Mouse (Mus musculus) ES-E14 (cell line): ENCODE results near the gene Ppp6r2. TPM values are rescaled to one million over a fixed set of nuclear protein-coding genes. Genes with fewer than 3 reads are reported as not detected.
A peak's percentile ranks its signal among the peaks of the same experiment; 100 is the strongest.

Experiments
- DNase-seq: peaks from one replicate; pipeline ENCODE4 v3.0.0-alpha.2; 2013; ENCODE audit warnings: low read depth, low spot score
- H3K27ac ChIP-seq: 2 replicates; pipeline ENCODE4 v1.5.1; 2012; ENCODE audit warnings: low read depth, mild to moderate bottlenecking, low read length, moderate library complexity, mixed read lengths; ENCODE audit not compliant: poor library complexity, insufficient read depth, severe bottlenecking
- H3K36me3 ChIP-seq: 2 replicates; pipeline ENCODE4 v1.6.1; 2012; ENCODE audit warnings: mild to moderate bottlenecking, low read length, moderate library complexity, mixed read lengths; ENCODE audit not compliant: control insufficient read depth, poor library complexity, insufficient read depth, severe bottlenecking
- H3K4me1 ChIP-seq, 2 experiments: fragments of 150-350 bp in 1 of 2; sonication (generic) in 1 of 2; 2 replicates each; pipeline ENCODE4 v1.6.1; 2012; ENCODE audit warnings: low read length in 2 of 2, mild to moderate bottlenecking in 1 of 2, mixed read lengths in 1 of 2; ENCODE audit not compliant: control insufficient read depth in 2 of 2, insufficient read depth in 2 of 2, poor library complexity in 1 of 2
- H3K4me3 ChIP-seq, 2 experiments: fragments of 150-350 bp in 1 of 2; sonication (generic) in 1 of 2; 2 replicates each; pipeline ENCODE4 v1.5.1; 2012; ENCODE audit warnings: low read length in 2 of 2, low read depth in 1 of 2, mild to moderate bottlenecking in 1 of 2, mixed read lengths in 1 of 2; ENCODE audit not compliant: insufficient read depth in 1 of 2, poor library complexity in 1 of 2, severe bottlenecking in 1 of 2
- H3K9ac ChIP-seq: 2 replicates; pipeline ENCODE4 v1.6.1; 2012; ENCODE audit warnings: low read depth, mild to moderate bottlenecking, low read length, mixed read lengths; ENCODE audit not compliant: poor library complexity, insufficient read depth, severe bottlenecking
- H3K9me3 ChIP-seq: fragments of 150-350 bp; sonication (generic); 2 replicates; pipeline ENCODE4 v1.6.1; 2012; ENCODE audit warnings: low read depth, mild to moderate bottlenecking, low read length; ENCODE audit not compliant: control insufficient read depth, insufficient read depth
- CHD2 ChIP-seq: IDR thresholded peaks from 2 replicates; pipeline ENCODE4 v1.6.1; 2014; ENCODE audit warnings: mild to moderate bottlenecking, low read depth, low read length, inconsistent platforms
- HCFC1 ChIP-seq: IDR thresholded peaks from 2 replicates; pipeline ENCODE4 v1.6.1; 2012; ENCODE audit warnings: low read length, inconsistent platforms, borderline replicate concordance; ENCODE audit not compliant: insufficient read depth
- MAFK ChIP-seq: IDR thresholded peaks from 2 replicates; pipeline ENCODE4 v1.6.1; 2014; ENCODE audit warnings: mild to moderate bottlenecking, low read depth, low read length, inconsistent platforms; ENCODE audit not compliant: insufficient read depth
- ZC3H11A ChIP-seq: IDR thresholded peaks from 2 replicates; pipeline ENCODE4 v1.6.1; 2012; ENCODE audit warnings: low read depth, mild to moderate bottlenecking, inconsistent platforms, low read length, borderline replicate concordance
- ZNF384 ChIP-seq: IDR thresholded peaks from 2 replicates; pipeline ENCODE4 v1.6.1; 2012; ENCODE audit warnings: low read depth, low read length, inconsistent platforms
- in situ Hi-C, 2 experiments: fragments of 600-800 bp; cut with MboI; formaldehyde crosslinking; loops; one replicate each; pipeline ENCODE4 v1.15.1; 2025; ENCODE audit warnings: low sequenced_read_pairs in 2 of 2, inconsistent platforms in 1 of 2; ENCODE audit not compliant: unreplicated experiment in 2 of 2
- total RNA-seq: library from RNA; depleted of rRNA; stranded (reverse); fragments of 300-350 nt; gene quantifications from 2 replicates; pipeline ENCODE4 v1.2.3, GENCODE M21; 2012

The Ppp6r2 gene
- total RNA-seq, 1 experiment = 8.6 TPM

DNA sequence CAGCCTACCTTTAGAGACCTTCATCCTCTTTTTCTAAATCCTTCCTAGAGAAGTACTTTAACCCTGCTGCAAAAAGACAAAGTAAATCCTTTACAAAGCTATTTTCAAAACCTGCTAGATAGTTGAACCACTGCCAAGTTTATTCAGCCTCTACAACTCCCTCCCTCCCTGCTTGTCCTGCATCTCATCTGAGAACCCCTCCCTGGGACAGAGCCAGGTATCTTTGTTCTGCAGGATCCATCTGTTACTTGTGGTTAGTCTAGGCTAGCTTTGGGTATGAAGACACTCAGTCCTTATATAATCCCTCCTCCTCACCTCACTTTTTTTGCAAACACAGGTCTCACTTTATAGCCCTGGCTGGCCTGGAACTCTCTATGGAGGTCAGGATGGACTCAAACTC, 73.7 kb downstream of the Ppp6r2 start:
- no peak overlapping the region for H3K27ac ChIP-seq
- H3K9me3 ChIP-seq = no peaks in the 10 kb centered on the region
- H3K4me1 ChIP-seq = peaks cover 3 to 8% of the 10 kb centered on the region in 2 experiments; a peak in 1 of 4 replicates
- TF ChIP-seq ZC3H11A (no peak), MAFK (no peak)
- in situ Hi-C loops = no loop called here
- no peak for DNase-seq
- H3K9ac ChIP-seq = no peak overlapping the region
- H3K4me3 ChIP-seq = no peak overlapping the region
- peaks cover 42% of the 10 kb centered on the region for H3K36me3 ChIP-seq

GRCm38 (mm10) chr15:89285478-89285877, 74.1 kb downstream of the Ppp6r2 start:
- DNase-seq = no peak
- in situ Hi-C loops = no loop called here
- H3K36me3 ChIP-seq = peaks cover 42% of the 10 kb centered on the region

DNA sequence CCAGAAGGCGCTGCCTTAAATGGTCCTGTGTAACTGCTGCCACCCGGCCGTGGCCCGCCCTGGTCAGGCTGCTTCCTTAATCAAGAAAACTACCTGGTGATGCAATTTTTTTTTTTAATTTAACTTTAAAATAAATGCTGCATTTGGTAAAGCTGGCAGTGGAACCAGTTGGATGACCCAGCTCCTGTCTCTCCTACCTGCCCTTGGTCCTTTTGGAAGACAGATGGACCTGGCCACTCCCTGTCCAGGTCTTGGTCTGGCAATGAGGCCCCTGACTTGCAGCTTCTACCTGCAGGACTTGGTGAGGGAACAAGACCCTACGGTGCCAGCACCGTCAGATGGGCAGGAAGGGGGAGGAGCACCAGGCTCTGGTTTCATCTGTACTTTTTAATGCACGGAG, 74.8 kb downstream of the Ppp6r2 start:
- in situ Hi-C loops = no loop called here
- H3K36me3 ChIP-seq = peaks cover 46% of the 10 kb centered on the region
- no peak for TF ChIP-seq MAFK
- TF ChIP-seq CHD2 = no peak
- TF ChIP-seq ZNF384 = no peak
- TF ChIP-seq ZC3H11A = no peak
- TF ChIP-seq HCFC1 = no peak

More at GRCm38 (mm10) chr15:89285478-89285877, 74.1 kb downstream of the Ppp6r2 start:
- no peak for TF ChIP-seq HCFC1
- no peak for TF ChIP-seq CHD2
- no peak for TF ChIP-seq MAFK
- TF ChIP-seq ZNF384 = no peak
- TF ChIP-seq ZC3H11A = no peak
- H3K9ac ChIP-seq = no peak overlapping the region
- no peak overlapping the region for H3K27ac ChIP-seq
- no peak overlapping the region for H3K4me3 ChIP-seq
- H3K9me3 ChIP-seq = no peaks in the 10 kb centered on the region
- H3K4me1 ChIP-seq = peaks cover 3 to 8% of the 10 kb centered on the region in 2 experiments; a peak in 1 of 4 replicates

DNA sequence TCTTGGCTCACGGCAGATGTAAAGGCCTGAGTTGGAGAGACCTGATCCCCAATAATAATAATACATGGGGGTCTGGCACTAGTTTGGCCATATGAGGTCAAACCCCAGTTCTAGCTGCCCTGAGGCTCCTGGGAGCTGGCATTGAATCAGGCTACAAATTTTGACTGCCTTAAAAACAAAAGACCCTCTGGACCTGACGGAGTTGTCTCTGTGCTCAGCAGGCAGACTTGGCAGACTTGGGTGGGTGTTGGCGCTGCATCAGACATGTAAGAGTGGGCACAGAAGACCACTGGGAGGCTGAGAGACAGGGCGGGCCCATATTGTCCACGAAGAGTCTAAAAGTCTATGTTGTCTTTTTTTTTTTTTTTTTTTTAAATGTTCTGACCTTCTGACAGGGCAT, 75.2 kb downstream of the Ppp6r2 start:
- Histone ChIP-seq H3K9ac (no peak overlapping the region), H3K4me3 (no peak overlapping the region), H3K4me1 (peaks cover 3 to 8% of the 10 kb centered on the region in 2 experiments; a peak in 1 of 4 replicates), H3K9me3 (no peaks in the 10 kb centered on the region), H3K27ac (no peak overlapping the region), H3K36me3 (peaks cover 45% of the 10 kb centered on the region)
- TF ChIP-seq ZNF384 (0 out of 2 replicates have a peak, but pooled peaks have one; percentile 21), CHD2 (no peak)
- in situ Hi-C loops = no loop called here
- DNase-seq = no peak

More for the DNA sequence above, 74.8 kb downstream of the Ppp6r2 start:
- no peak overlapping the region for H3K27ac ChIP-seq
- H3K9me3 ChIP-seq = no peaks in the 10 kb centered on the region
- no peak overlapping the region for H3K4me3 ChIP-seq
- no peak overlapping the region for H3K9ac ChIP-seq
- H3K4me1 ChIP-seq = peaks cover 3 to 8% of the 10 kb centered on the region in 2 experiments; a peak in 1 of 4 replicates
- DNase-seq = no peak

- no peak for DNase-seq
- in situ Hi-C loops = no loop called here
- H3K9me3 ChIP-seq = no peaks in the 10 kb centered on the region
- no peaks in the 10 kb centered on the region for H3K4me1 ChIP-seq
- H3K9ac ChIP-seq = no peak overlapping the region
- H3K27ac ChIP-seq = no peak overlapping the region
- peaks cover 44% of the 10 kb centered on the region for H3K36me3 ChIP-seq
- TF ChIP-seq MAFK = no peak
- no peak for TF ChIP-seq CHD2
- no peak for TF ChIP-seq ZC3H11A
- TF ChIP-seq HCFC1 = no peak
- TF ChIP-seq ZNF384 = no peak
- H3K4me3 ChIP-seq = no peak overlapping the region
These were observed 76.9 kb downstream of the Ppp6r2 start for GRCm38 (mm10) chr15:89288227-89288767.
